Mouse (Mus musculus): Measurements from ENCODE around the gene Jun. TPM values are rescaled to one million over a fixed set of nuclear protein-coding genes. Genes with fewer than 3 reads are reported as not detected.

Jun gene
- 5.9 and 6.4 TPM in 2 replicates for polyA plus RNA-seq (2015; fragmentation: Nextera tagmentation; extraction: Ambion mirVana)

- H3K36me3 ChIP-seq, result no peaks in the 10 kb centered on the region
- H3K27me3 ChIP-seq, result peaks cover 66% of the 10 kb centered on the region
- DNase-seq, result peak; percentile 95
- WGBS (ENCODE audit: insufficient replicate concordance), result under 1% methylated on average over 67 of the region's 68 CpGs
- peak within 1 kb of the TSS; percentile 77 for H3K9ac ChIP-seq
- peak; percentile 87 for ATAC-seq (ENCODE audit: low read depth)
- peak within 1 kb of the TSS; percentile 86 for H3K27ac ChIP-seq
- peak within 1 kb of the TSS; percentile 90 for H3K4me2 ChIP-seq
- H3K4me3 ChIP-seq (replicated peaks), result peak within 1 kb of the TSS; percentile 66
- no peaks in the 10 kb centered on the region for H3K9me3 ChIP-seq (replicated peaks)
- peaks cover 29% of the 10 kb centered on the region for H3K4me1 ChIP-seq (replicated peaks)
Measured at GRCm38 (mm10) chr4:95052025-95052899, at the start of gene Jun. Jun (minus strand) TSS chr4:95052222.

GRCm38 (mm10) chr4:95101684-95102083, 49.7 kb upstream of the Jun start:
- Histone ChIP-seq H3K27me3 (peaks cover 6% of the 10 kb centered on the region), H3K4me3 (replicated peaks) (no peak overlapping the region), H3K36me3 (no peaks in the 10 kb centered on the region), H3K4me2 (no peak overlapping the region), H3K9me3 (replicated peaks) (no peaks in the 10 kb centered on the region), H3K4me1 (replicated peaks) (peaks cover 9% of the 10 kb centered on the region; the same call in 1 of the 2 replicates), H3K27ac (no peak overlapping the region), H3K9ac (no peak overlapping the region)
- DNase-seq (no peak), ATAC-seq (ENCODE audit: low read depth) (no peak)
- 67% methylated on average over 7 of the region's 7 CpGs for WGBS (ENCODE audit: insufficient replicate concordance)

- H3K9ac ChIP-seq, result no peak overlapping the region
- H3K27ac ChIP-seq, result no peak overlapping the region
- no peak overlapping the region for H3K4me3 ChIP-seq (replicated peaks)
- DNase-seq (no peak), ATAC-seq (ENCODE audit: low read depth) (no peak)
- no peaks in the 10 kb centered on the region for H3K9me3 ChIP-seq (replicated peaks)
- 0 out of 2 replicates have a peak, but pooled peaks cover 5% of the 10 kb centered on the region for H3K27me3 ChIP-seq
- H3K4me2 ChIP-seq, result no peak overlapping the region
- 0 out of 2 replicates have a peak, but pooled peaks cover 3% of the 10 kb centered on the region for H3K4me1 ChIP-seq (replicated peaks)
- no peaks in the 10 kb centered on the region for H3K36me3 ChIP-seq
Measured at GRCm38 (mm10) chr4:95100694-95101093, 48.7 kb upstream of the Jun start.

GRCm38 (mm10) chr4:95099373-95099772, 47.4 kb upstream of the Jun start:
- no peak overlapping the region for H3K9ac ChIP-seq
- no peaks in the 10 kb centered on the region for H3K4me1 ChIP-seq (replicated peaks)
- H3K27ac ChIP-seq, result no peak overlapping the region
- no peaks in the 10 kb centered on the region for H3K9me3 ChIP-seq (replicated peaks)
- H3K27me3 ChIP-seq, result no peaks in the 10 kb centered on the region
- WGBS (ENCODE audit: insufficient replicate concordance), result 47% methylated on average over 7 of the region's 7 CpGs
- DNase-seq (no peak), ATAC-seq (ENCODE audit: low read depth) (no peak)
- no peaks in the 10 kb centered on the region for H3K36me3 ChIP-seq
- no peak overlapping the region for H3K4me2 ChIP-seq
- no peak overlapping the region for H3K4me3 ChIP-seq (replicated peaks)

- no peaks in the 10 kb centered on the region for H3K4me1 ChIP-seq (replicated peaks)
- DNase-seq, result no peak
- WGBS (ENCODE audit: insufficient replicate concordance), result 70% methylated on average over 5 of the region's 5 CpGs
Measured at GRCm38 (mm10) chr4:95098722-95099097, 46.7 kb upstream of the Jun start.

DNA sequence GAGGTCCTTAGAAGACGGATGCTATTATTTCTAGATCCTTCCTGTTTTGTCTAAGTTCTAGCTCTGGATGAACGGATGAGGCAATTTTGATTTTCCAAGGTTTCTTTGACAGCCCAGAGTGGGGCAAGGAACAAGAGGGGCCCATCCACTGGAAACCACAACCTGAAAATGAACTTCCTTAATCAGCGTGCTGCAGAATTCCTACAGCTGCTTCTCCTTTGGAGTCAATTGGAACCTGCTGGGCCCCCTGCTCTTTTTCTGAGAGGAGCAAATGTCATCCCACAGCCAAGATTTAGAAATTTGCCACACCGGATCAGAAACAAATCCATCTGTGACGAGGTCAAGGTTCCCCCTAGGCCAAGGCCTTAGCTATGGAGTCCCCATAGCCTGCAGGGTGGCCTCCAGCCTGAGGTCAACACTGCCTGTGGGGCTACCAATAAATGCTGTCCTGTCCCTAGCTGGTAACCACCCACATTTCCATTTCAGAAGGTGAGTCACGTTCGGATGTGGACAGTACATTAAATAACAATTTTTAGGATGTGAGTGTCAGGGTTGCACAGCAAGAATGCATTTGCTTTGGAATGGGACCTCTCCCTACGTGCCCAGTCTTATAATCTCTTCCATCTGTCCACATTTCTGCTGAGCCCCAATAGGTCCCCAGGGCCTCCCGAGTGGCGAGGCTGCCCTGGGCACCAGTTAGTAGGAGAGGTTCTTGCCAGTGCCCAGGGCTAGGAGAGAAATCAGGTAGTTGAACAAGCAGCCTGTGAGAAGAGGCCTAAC, 46.1 kb upstream of the Jun start:
- H3K4me3 ChIP-seq (replicated peaks), result no peak overlapping the region
- WGBS (ENCODE audit: insufficient replicate concordance), result 51% methylated on average over 10 of the region's 10 CpGs
- no peak overlapping the region for H3K27ac ChIP-seq
- H3K9ac ChIP-seq, result no peak overlapping the region
- H3K36me3 ChIP-seq, result no peaks in the 10 kb centered on the region
- no peak for ATAC-seq (ENCODE audit: low read depth)
- no peaks in the 10 kb centered on the region for H3K9me3 ChIP-seq (replicated peaks)
- H3K27me3 ChIP-seq, result no peaks in the 10 kb centered on the region
- no peak for DNase-seq
- H3K4me1 ChIP-seq (replicated peaks), result no peaks in the 10 kb centered on the region
- H3K4me2 ChIP-seq, result no peak overlapping the region

More at GRCm38 (mm10) chr4:95098722-95099097, 46.7 kb upstream of the Jun start:
- ATAC-seq (ENCODE audit: low read depth), result no peak
- Histone ChIP-seq H3K27ac (no peak overlapping the region), H3K36me3 (no peaks in the 10 kb centered on the region), H3K27me3 (no peaks in the 10 kb centered on the region), H3K9ac (no peak overlapping the region), H3K9me3 (replicated peaks) (no peaks in the 10 kb centered on the region), H3K4me2 (no peak overlapping the region), H3K4me3 (replicated peaks) (no peak overlapping the region)

DNA sequence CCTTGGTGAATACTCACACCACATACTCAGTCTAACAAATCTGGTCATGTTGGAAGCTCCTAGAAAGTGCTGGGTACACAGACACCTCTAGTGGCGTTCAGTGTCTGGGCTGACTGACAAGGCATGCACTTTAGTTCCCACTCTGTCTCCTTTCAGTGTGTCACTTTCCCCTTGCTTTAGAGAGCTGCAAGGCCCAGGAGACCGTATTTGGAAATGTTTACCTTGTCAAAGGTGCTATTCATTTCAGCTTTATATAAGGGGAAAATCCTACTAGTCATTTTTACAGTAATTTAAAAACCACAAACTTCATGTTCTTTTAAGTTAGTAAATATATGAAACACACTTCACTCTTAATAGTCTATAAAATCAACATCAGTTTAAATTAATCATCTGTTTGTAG, 44.7 kb upstream of the Jun start:
- H3K4me3 ChIP-seq (replicated peaks), result no peak overlapping the region
- H3K4me1 ChIP-seq (replicated peaks), result no peaks in the 10 kb centered on the region
- H3K27ac ChIP-seq, result no peak overlapping the region
- DNase-seq (no peak), ATAC-seq (ENCODE audit: low read depth) (no peak)
- no peaks in the 10 kb centered on the region for H3K27me3 ChIP-seq
- no peaks in the 10 kb centered on the region for H3K9me3 ChIP-seq (replicated peaks)
- WGBS (ENCODE audit: insufficient replicate concordance), result 53% methylated on average over 2 of the region's 2 CpGs
- H3K9ac ChIP-seq, result no peak overlapping the region
- no peaks in the 10 kb centered on the region for H3K36me3 ChIP-seq
- H3K4me2 ChIP-seq, result no peak overlapping the region

- Histone ChIP-seq H3K27ac (no peak overlapping the region), H3K27me3 (no peaks in the 10 kb centered on the region), H3K9ac (no peak overlapping the region), H3K36me3 (no peaks in the 10 kb centered on the region), H3K4me1 (replicated peaks) (no peaks in the 10 kb centered on the region), H3K4me3 (replicated peaks) (no peak overlapping the region), H3K9me3 (replicated peaks) (no peaks in the 10 kb centered on the region), H3K4me2 (no peak overlapping the region)
- 60% methylated on average over 6 of the region's 6 CpGs for WGBS (ENCODE audit: insufficient replicate concordance)
- no peak for ATAC-seq (ENCODE audit: low read depth)
- no peak for DNase-seq
Measured at GRCm38 (mm10) chr4:95095911-95096310, 43.9 kb upstream of the Jun start.

DNA sequence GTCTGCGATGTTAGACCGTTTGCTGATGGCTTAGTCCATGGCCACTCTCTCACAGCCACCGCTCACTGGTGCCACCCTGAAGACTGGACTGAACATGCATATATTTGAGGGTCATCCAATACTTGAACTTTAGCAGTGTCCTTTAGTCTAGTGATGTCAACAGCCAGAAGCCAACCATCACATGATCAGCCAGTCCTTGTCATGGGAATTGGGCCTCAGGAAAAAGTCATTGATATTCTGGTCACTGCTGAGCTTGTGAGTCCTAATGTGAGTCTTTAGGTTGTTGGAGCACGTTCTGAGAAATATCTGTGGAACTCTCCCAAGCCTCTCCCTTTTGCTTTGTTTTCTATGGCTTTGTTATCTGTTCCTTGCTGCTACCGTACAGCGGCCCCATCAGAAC, 43.3 kb upstream of the Jun start:
- H3K27ac ChIP-seq, result no peak overlapping the region
- H3K4me3 ChIP-seq (replicated peaks), result no peak overlapping the region
- DNase-seq (no peak), ATAC-seq (ENCODE audit: low read depth) (no peak)
- no peaks in the 10 kb centered on the region for H3K9me3 ChIP-seq (replicated peaks)
- no peak overlapping the region for H3K4me2 ChIP-seq
- H3K9ac ChIP-seq, result no peak overlapping the region
- no peaks in the 10 kb centered on the region for H3K4me1 ChIP-seq (replicated peaks)
- H3K36me3 ChIP-seq, result no peaks in the 10 kb centered on the region
- WGBS (ENCODE audit: insufficient replicate concordance), result 73% methylated on average over 6 of the region's 6 CpGs
- no peaks in the 10 kb centered on the region for H3K27me3 ChIP-seq

GRCm38 (mm10) chr4:95094700-95095113, 42.7 kb upstream of the Jun start:
- Histone ChIP-seq H3K27me3 (no peaks in the 10 kb centered on the region), H3K27ac (peak overlapping the region; percentile 29), H3K4me1 (replicated peaks) (no peaks in the 10 kb centered on the region), H3K9ac (no peak overlapping the region), H3K4me2 (no peak overlapping the region), H3K4me3 (replicated peaks) (no peak overlapping the region), H3K9me3 (replicated peaks) (no peaks in the 10 kb centered on the region), H3K36me3 (no peaks in the 10 kb centered on the region)
- WGBS (ENCODE audit: insufficient replicate concordance), result 21% methylated on average over 4 of the region's 4 CpGs
- DNase-seq (no peak), ATAC-seq (ENCODE audit: low read depth) (no peak)

- Histone ChIP-seq H3K27ac (no peak overlapping the region), H3K4me1 (replicated peaks) (no peaks in the 10 kb centered on the region), H3K36me3 (no peaks in the 10 kb centered on the region), H3K4me2 (no peak overlapping the region), H3K4me3 (replicated peaks) (no peak overlapping the region), H3K27me3 (no peaks in the 10 kb centered on the region), H3K9me3 (replicated peaks) (no peaks in the 10 kb centered on the region), H3K9ac (no peak overlapping the region)
- no peak for ATAC-seq (ENCODE audit: low read depth)
- DNase-seq, result no peak
- 72% methylated on average over 6 of the region's 6 CpGs for WGBS (ENCODE audit: insufficient replicate concordance)
Measured at GRCm38 (mm10) chr4:95093615-95094014, 41.6 kb upstream of the Jun start.

Measured in liver, embryonic 13.5 days (tissue).